Mouse (Mus musculus): ENCODE results near the gene Hapln4.

- no peak for TF ChIP-seq CTCF (IDR thresholded peaks at IDR 0.05)
- no peak for TF ChIP-seq EP300 (IDR thresholded peaks at IDR 0.05)
Measured at GRCm38 (mm10) chr8:70114892-70115291, 31.6 kb downstream of the Hapln4 start.

Measured in lung, postnatal 0 days (tissue).